Mouse (Mus musculus) liver, adult 2 months (tissue): ENCODE measurements at regions not wholly inside any gene's neighbourhood (a gene's known extent, or its start where the extent isn't known, plus 50 kb on each side); places are given as distances from the start of the nearest gene placed in this dataset.

Experiments
- CTCF ChIP-seq: fragments of 200-500 bp; IDR thresholded peaks from 2 replicates; pipeline ENCODE4 v1.5.1; 2011; ENCODE audit warnings: low read depth, low read length, control low read depth
- POLR2A ChIP-seq: fragments of 200-500 bp; IDR thresholded peaks from 2 replicates; pipeline ENCODE4 v1.6.1; 2011; ENCODE audit warnings: low read length, control low read depth; ENCODE audit not compliant: insufficient read depth; ENCODE audit errors: extremely low read depth

GRCm38 (mm10) chr5:64655286-64655685, 147.9 kb upstream of the Klf3 start:
- TF ChIP-seq CTCF (no peak), POLR2A (no peak)
